Mouse (Mus musculus): ENCODE measurements around the gene Teddm1b. TPM values are rescaled to one million over a fixed set of nuclear protein-coding genes. Genes with fewer than 3 reads are reported as not detected.
"Not testable (repeated sequence)": the region's sequence is repeated elsewhere in the genome, so short reads cannot be mapped to it uniquely, and the experiment has no call there.

The Teddm1b gene
- polyA plus RNA-seq, 1 experiment = not detected

DNA sequence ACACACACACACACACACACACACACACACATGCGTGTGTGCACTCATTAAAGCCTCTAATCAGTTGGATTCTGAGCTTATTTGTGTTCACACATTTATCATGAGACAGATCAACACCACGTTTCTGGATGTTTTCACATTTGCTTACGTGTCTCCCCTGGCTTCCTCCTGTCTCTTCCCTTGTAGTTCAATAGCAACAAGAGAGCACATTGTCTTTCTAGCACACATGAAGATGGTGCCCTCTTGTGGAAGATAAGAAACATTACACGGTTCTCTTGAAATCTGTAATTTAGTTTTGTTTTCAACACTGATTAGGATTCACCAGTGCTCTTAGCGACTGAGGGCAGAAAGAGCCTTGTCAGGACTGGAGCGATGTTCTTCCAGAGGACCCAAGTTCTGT, 27.3 kb upstream of the Teddm1b start:
- no peak overlapping the region for H3K9ac ChIP-seq (ENCODE audit: low read depth, poor library complexity, severe bottlenecking)
- H3K9me3 ChIP-seq (replicated peaks; ENCODE audit: control insufficient read depth, insufficient read depth, low read length, poor library complexity, severe bottlenecking) = no peaks in the 10 kb centered on the region
- no peaks in the 10 kb centered on the region for H3K4me1 ChIP-seq (ENCODE audit: control insufficient read depth, insufficient read depth, low read length)
- no peaks in the 10 kb centered on the region for H3K36me3 ChIP-seq (ENCODE audit: control insufficient read depth, insufficient read depth, low read length, poor library complexity, severe bottlenecking)
- H3K27ac ChIP-seq (ENCODE audit: insufficient read depth, low read length) = no peak overlapping the region
- H3K27me3 ChIP-seq (ENCODE audit: control insufficient read depth, insufficient read depth, low read length, poor library complexity, severe bottlenecking) = no peaks in the 10 kb centered on the region; the same call in 1 of the 2 replicates
- H3K4me3 ChIP-seq (ENCODE audit: low read depth, low read length) = no peak overlapping the region
- TF ChIP-seq EP300 (IDR thresholded peaks at IDR 0.05; ENCODE audit: insufficient read depth, low read depth, low read length) (no peak), POLR2A (IDR thresholded peaks at IDR 0.05; ENCODE audit: insufficient read depth, low read length) (no peak), CTCF (IDR thresholded peaks at IDR 0.05; ENCODE audit: low read depth, low read length) (no peak)

DNA sequence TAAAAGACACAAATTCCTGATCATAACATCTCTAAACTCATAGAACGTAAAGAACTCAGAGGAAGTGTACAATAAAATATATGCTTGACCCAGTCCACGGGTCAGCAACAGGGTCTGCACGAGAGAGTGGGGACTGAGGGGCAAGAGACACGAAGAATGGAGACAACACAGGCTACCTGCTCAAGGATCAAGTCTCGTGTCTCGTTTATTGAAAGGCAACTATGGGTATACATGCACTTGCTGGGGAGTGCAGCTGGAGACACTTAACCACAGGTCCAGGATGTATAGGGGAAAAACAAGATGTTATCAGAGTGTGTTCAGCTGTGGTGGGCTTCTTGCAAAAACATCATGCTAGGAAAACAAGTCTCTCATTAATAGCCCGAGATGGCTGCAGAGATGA, 21.4 kb upstream of the Teddm1b start:
- not testable (repeated sequence) for H3K4me1 ChIP-seq (ENCODE audit: control insufficient read depth, insufficient read depth, low read length); H3K4me3 ChIP-seq (ENCODE audit: low read depth, low read length); H3K36me3 ChIP-seq (ENCODE audit: control insufficient read depth, insufficient read depth, low read length, poor library complexity, severe bottlenecking); H3K27me3 ChIP-seq (ENCODE audit: control insufficient read depth, insufficient read depth, low read length, poor library complexity, severe bottlenecking); H3K27ac ChIP-seq (ENCODE audit: insufficient read depth, low read length); H3K9me3 ChIP-seq (replicated peaks; ENCODE audit: control insufficient read depth, insufficient read depth, low read length, poor library complexity, severe bottlenecking); H3K9ac ChIP-seq (ENCODE audit: low read depth, poor library complexity, severe bottlenecking)

DNA sequence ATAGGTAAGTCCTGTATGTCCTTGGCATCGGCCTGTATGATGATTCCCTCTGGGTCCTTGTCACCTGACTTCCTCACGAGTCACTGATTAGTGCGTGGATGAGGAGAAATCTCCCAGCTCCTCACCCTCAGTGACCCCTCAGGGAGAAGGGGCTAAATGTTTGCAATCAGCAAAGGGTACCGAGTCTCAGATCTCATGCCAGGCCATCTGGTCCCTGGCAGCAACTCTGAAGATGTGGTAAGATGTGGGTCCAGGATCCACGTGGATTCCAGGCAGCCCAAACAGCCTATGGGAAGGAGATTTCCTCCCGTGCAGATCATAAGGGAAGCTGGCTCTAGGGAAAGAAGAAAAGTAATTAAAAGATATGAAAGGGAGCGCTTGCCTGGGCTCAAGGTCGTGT, 18.2 kb upstream of the Teddm1b start:
- Histone ChIP-seq H3K4me1 (ENCODE audit: control insufficient read depth, insufficient read depth, low read length) (no peaks in the 10 kb centered on the region), H3K4me3 (ENCODE audit: low read depth, low read length) (no peak overlapping the region), H3K27me3 (ENCODE audit: control insufficient read depth, insufficient read depth, low read length, poor library complexity, severe bottlenecking) (no peaks in the 10 kb centered on the region; the same call in 1 of the 2 replicates), H3K27ac (ENCODE audit: insufficient read depth, low read length) (no peak overlapping the region), H3K9ac (ENCODE audit: low read depth, poor library complexity, severe bottlenecking) (no peak overlapping the region), H3K9me3 (replicated peaks; ENCODE audit: control insufficient read depth, insufficient read depth, low read length, poor library complexity, severe bottlenecking) (no peaks in the 10 kb centered on the region), H3K36me3 (ENCODE audit: control insufficient read depth, insufficient read depth, low read length, poor library complexity, severe bottlenecking) (no peaks in the 10 kb centered on the region)
- TF ChIP-seq EP300 (IDR thresholded peaks at IDR 0.05; ENCODE audit: insufficient read depth, low read depth, low read length) = no peak
- TF ChIP-seq POLR2A (IDR thresholded peaks at IDR 0.05; ENCODE audit: insufficient read depth, low read length) = no peak

DNA sequence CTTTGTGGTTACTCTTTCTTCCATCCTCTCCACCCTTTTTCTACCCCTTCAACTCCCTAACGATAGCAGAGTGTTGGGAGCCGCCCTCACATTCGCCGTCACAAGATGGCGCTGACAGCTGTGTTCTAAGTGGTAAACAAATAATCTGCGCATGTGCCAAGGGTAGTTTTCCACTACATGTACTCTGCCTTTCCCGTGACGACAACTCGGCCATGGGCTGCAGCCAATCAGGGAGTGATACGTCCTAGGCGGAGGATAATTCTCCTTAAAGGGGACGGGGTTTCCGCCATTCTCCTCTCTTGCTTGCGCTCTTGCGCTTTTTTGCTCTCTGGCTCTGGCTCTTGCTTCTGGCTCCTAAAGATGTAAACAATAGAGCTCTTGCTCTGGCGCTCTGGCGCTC, 6.2 kb downstream of the Teddm1b start:
- not testable (repeated sequence) for H3K4me1 ChIP-seq (ENCODE audit: control insufficient read depth, insufficient read depth, low read length); H3K36me3 ChIP-seq (ENCODE audit: control insufficient read depth, insufficient read depth, low read length, poor library complexity, severe bottlenecking); H3K4me3 ChIP-seq (ENCODE audit: low read depth, low read length); H3K27ac ChIP-seq (ENCODE audit: insufficient read depth, low read length); H3K27me3 ChIP-seq (ENCODE audit: control insufficient read depth, insufficient read depth, low read length, poor library complexity, severe bottlenecking); H3K9me3 ChIP-seq (replicated peaks; ENCODE audit: control insufficient read depth, insufficient read depth, low read length, poor library complexity, severe bottlenecking); H3K9ac ChIP-seq (ENCODE audit: low read depth, poor library complexity, severe bottlenecking)

DNA sequence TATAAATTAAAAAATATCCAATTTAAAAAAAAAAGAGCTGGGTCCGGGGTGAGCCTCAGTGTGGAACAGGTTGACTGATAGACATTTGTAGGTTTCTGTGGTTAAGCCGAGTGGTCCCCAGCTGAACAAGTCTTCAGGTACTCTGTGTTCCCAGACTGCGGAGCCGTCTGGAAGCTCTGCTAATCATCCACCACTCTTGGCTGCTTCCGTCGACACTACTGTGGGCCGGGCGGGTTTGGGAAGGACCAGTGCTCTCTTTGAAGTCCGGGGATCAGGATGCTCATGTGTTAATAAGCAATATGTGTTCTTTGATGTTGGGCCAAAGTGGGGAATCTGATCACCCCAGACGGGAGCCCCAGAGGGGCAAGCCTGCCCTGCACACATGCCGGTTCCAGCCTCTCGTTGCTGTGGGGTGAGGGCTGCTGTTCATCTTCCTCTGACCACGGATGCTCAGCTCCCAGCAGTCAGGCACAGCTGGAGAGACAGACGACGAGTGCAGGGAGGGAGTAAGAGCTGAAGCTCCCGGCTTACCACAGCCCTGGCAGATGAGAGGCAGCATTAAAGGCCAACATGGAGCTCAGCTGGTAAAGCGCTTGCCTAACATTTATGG, 12.0 kb downstream of the Teddm1b start:
- H3K9me3 ChIP-seq (replicated peaks; ENCODE audit: control insufficient read depth, insufficient read depth, low read length, poor library complexity, severe bottlenecking) = 0 out of 2 replicates have a peak, but pooled peaks cover 3% of the 10 kb centered on the region
- no peak overlapping the region for H3K27ac ChIP-seq (ENCODE audit: insufficient read depth, low read length)
- TF ChIP-seq POLR2A (IDR thresholded peaks at IDR 0.05; ENCODE audit: insufficient read depth, low read length) (no peak), EP300 (IDR thresholded peaks at IDR 0.05; ENCODE audit: insufficient read depth, low read depth, low read length) (no peak), CTCF (IDR thresholded peaks at IDR 0.05; ENCODE audit: low read depth, low read length) (no peak)
- H3K4me1 ChIP-seq (ENCODE audit: control insufficient read depth, insufficient read depth, low read length) = no peaks in the 10 kb centered on the region
- H3K36me3 ChIP-seq (ENCODE audit: control insufficient read depth, insufficient read depth, low read length, poor library complexity, severe bottlenecking) = no peaks in the 10 kb centered on the region
- H3K4me3 ChIP-seq (ENCODE audit: low read depth, low read length) = no peak overlapping the region
- no peaks in the 10 kb centered on the region; the same call in 1 of the 2 replicates for H3K27me3 ChIP-seq (ENCODE audit: control insufficient read depth, insufficient read depth, low read length, poor library complexity, severe bottlenecking)
- H3K9ac ChIP-seq (ENCODE audit: low read depth, poor library complexity, severe bottlenecking) = no peak overlapping the region

DNA sequence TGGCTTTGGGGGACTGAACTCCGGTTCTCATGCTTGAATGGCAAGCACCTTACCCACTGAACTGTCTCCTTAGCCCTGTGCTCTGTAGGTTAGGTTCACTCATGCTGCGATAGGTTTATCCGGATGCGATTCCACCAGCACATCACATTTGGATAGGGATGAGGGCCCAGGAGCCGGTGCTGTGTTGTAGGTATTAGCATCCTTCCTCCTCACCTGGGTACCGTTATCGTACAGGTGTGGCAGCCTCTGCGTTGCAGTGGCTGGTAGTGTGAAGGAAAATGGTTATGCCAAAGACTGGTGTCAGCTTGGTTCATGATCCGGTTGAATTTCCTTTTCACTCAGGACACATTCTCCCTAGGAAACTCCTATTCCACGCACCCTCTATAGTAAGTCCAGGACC, 16.0 kb downstream of the Teddm1b start:
- Histone ChIP-seq H3K4me3 (ENCODE audit: low read depth, low read length) (no peak overlapping the region), H3K36me3 (ENCODE audit: control insufficient read depth, insufficient read depth, low read length, poor library complexity, severe bottlenecking) (no peaks in the 10 kb centered on the region), H3K9ac (ENCODE audit: low read depth, poor library complexity, severe bottlenecking) (no peak overlapping the region), H3K27ac (ENCODE audit: insufficient read depth, low read length) (no peak overlapping the region), H3K27me3 (ENCODE audit: control insufficient read depth, insufficient read depth, low read length, poor library complexity, severe bottlenecking) (no peaks in the 10 kb centered on the region), H3K4me1 (ENCODE audit: control insufficient read depth, insufficient read depth, low read length) (no peaks in the 10 kb centered on the region), H3K9me3 (replicated peaks; ENCODE audit: control insufficient read depth, insufficient read depth, low read length, poor library complexity, severe bottlenecking) (no peaks in the 10 kb centered on the region)
- TF ChIP-seq POLR2A (IDR thresholded peaks at IDR 0.05; ENCODE audit: insufficient read depth, low read length) = no peak
- no peak for TF ChIP-seq EP300 (IDR thresholded peaks at IDR 0.05; ENCODE audit: insufficient read depth, low read depth, low read length)
- TF ChIP-seq CTCF (IDR thresholded peaks at IDR 0.05; ENCODE audit: low read depth, low read length) = no peak

All from ES-Bruce4 (cell line).